Mouse (Mus musculus) intestine, embryonic 14.5 days (tissue): Measurements from ENCODE around the gene Arcn1. TPM values are rescaled to one million over a fixed set of nuclear protein-coding genes. Genes with fewer than 3 reads are reported as not detected.
"Not testable (repeated sequence)": the region's sequence is repeated elsewhere in the genome, so short reads cannot be mapped to it uniquely, and the experiment has no call there.

Experiments used
- ATAC-seq: fragments of 200-750 bp; cut with Nextera tagmentation; replicated peaks from 2 replicates; pipeline ENCODE4 v1.8.0; 2017; ENCODE audit warnings: low read depth, moderate number of reproducible peaks, moderate TSS enrichment, moderate library complexity; ENCODE audit not compliant: low FRiP score, low TSS enrichment
- DNase-seq: peaks from one replicate; pipeline ENCODE4 v3.0.0-alpha.2; 2018; ENCODE audit warnings: low spot score
- H3K27ac ChIP-seq: fragments of 300-500 bp; sonication (generic); 2 replicates; pipeline ENCODE4 v1.5.1; 2014; ENCODE audit warnings: low read depth, mild to moderate bottlenecking, control low read depth
- H3K27me3 ChIP-seq: fragments of 300-500 bp; sonication (generic); replicated peaks from 2 replicates; pipeline ENCODE4 v1.6.1; 2014; ENCODE audit warnings: low read length, control low read depth; ENCODE audit not compliant: control insufficient read depth, insufficient read depth
- H3K36me3 ChIP-seq: fragments of 300-500 bp; sonication (generic); 2 replicates; pipeline ENCODE4 v1.6.1; 2014; ENCODE audit warnings: low read length, control low read depth; ENCODE audit not compliant: control insufficient read depth, insufficient read depth
- H3K4me1 ChIP-seq: fragments of 300-500 bp; sonication (generic); replicated peaks from 2 replicates; pipeline ENCODE4 v1.6.1; 2014; ENCODE audit warnings: low read length, control low read depth, mixed read lengths; ENCODE audit not compliant: control insufficient read depth, insufficient read depth
- H3K4me2 ChIP-seq: fragments of 300-500 bp; sonication (generic); 2 replicates; pipeline ENCODE4 v1.6.1; 2014; ENCODE audit warnings: low read length
- H3K4me3 ChIP-seq: fragments of 300-500 bp; sonication (generic); 2 replicates; pipeline ENCODE4 v1.5.1; 2014; ENCODE audit warnings: low read depth, low read length, control low read depth, mixed read lengths
- H3K9ac ChIP-seq: fragments of 300-500 bp; sonication (generic); 2 replicates; pipeline ENCODE4 v1.6.1; 2014; ENCODE audit warnings: mild to moderate bottlenecking, low read length
- H3K9me3 ChIP-seq: fragments of 300-500 bp; sonication (generic); 2 replicates; pipeline ENCODE4 v1.6.1; 2016; ENCODE audit warnings: low read length, control low read depth; ENCODE audit not compliant: control insufficient read depth
- WGBS: fragments of 180-500 bp; shearing (Covaris S2); extraction: QIAGEN DNeasy Blood & Tissue Kit; methylation state at CpG from one replicate; pipeline ENCODE4 v1.1.7; 2014; 5-methylcytosine and 5-hydroxymethylcytosine counted together
- polyA plus RNA-seq: library from polyadenylated mRNA; unstranded; fragments of >200 nt; fragmentation: Nextera tagmentation; extraction: Ambion mirVana; gene quantifications from 2 replicates; pipeline ENCODE4 v1.2.1, GENCODE M21; 2014

Gene Arcn1
- polyA plus RNA-seq, 1 experiment from 2014 or later = 188 TPM

GRCm38 (mm10) chr9:44768029-44768394 lies 367 bp upstream of the Arcn1 start:
- peak overlapping the region; percentile 18 for H3K4me2 ChIP-seq
- H3K9ac ChIP-seq, H3K27me3 ChIP-seq, H3K9me3 ChIP-seq, ATAC-seq, H3K36me3 ChIP-seq, H3K27ac ChIP-seq, DNase-seq: not testable (repeated sequence)
- H3K4me1 ChIP-seq = peaks cover 25% of the 10 kb centered on the region
- H3K4me3 ChIP-seq = peak overlapping the region; percentile 82
- WGBS = 42% methylated on average over 7 of the region's 9 CpGs

- DNase-seq (no peak), ATAC-seq (no peak)
- WGBS = 75% methylated on average over 2 of the region's 2 CpGs
- Histone ChIP-seq H3K9me3 (no peaks in the 10 kb centered on the region), H3K27me3 (no peaks in the 10 kb centered on the region), H3K4me1 (peaks cover 18% of the 10 kb centered on the region), H3K36me3 (peaks cover 47% of the 10 kb centered on the region), H3K4me3 (no peak overlapping the region), H3K4me2 (no peak overlapping the region), H3K9ac (no peak overlapping the region), H3K27ac (no peak overlapping the region)
These were observed 6.8 kb downstream of the Arcn1 start for GRCm38 (mm10) chr9:44760873-44761272.

- no peak overlapping the region for H3K9ac ChIP-seq
- DNase-seq (no peak), ATAC-seq (no peak)
- no peaks in the 10 kb centered on the region for H3K9me3 ChIP-seq
- no peak overlapping the region for H3K4me2 ChIP-seq
- no peaks in the 10 kb centered on the region for H3K4me1 ChIP-seq
- H3K36me3 ChIP-seq = peaks cover 95% of the 10 kb centered on the region
- no peak overlapping the region for H3K4me3 ChIP-seq
- H3K27ac ChIP-seq = no peak overlapping the region
- H3K27me3 ChIP-seq = no peaks in the 10 kb centered on the region
- 96% methylated on average over 7 of the region's 7 CpGs for WGBS
These were observed 19.2 kb downstream of the Arcn1 start for GRCm38 (mm10) chr9:44748473-44748872.

- no peak for DNase-seq
- no peak for ATAC-seq
- H3K27me3 ChIP-seq = no peaks in the 10 kb centered on the region
- no peaks in the 10 kb centered on the region for H3K9me3 ChIP-seq
- H3K9ac ChIP-seq = no peak overlapping the region
- no peak overlapping the region for H3K4me2 ChIP-seq
- no peak overlapping the region for H3K4me3 ChIP-seq
- H3K4me1 ChIP-seq = no peaks in the 10 kb centered on the region
- 94% methylated on average over 3 of the region's 3 CpGs for WGBS
- peaks cover 94% of the 10 kb centered on the region for H3K36me3 ChIP-seq
- no peak overlapping the region for H3K27ac ChIP-seq
These were observed 20.3 kb downstream of the Arcn1 start for GRCm38 (mm10) chr9:44747341-44747740.

- no peak for DNase-seq
- Histone ChIP-seq H3K4me1 (no peaks in the 10 kb centered on the region), H3K9me3 (no peaks in the 10 kb centered on the region), H3K9ac (no peak overlapping the region), H3K4me2 (no peak overlapping the region), H3K36me3 (peaks cover 89% of the 10 kb centered on the region), H3K27me3 (no peaks in the 10 kb centered on the region), H3K4me3 (no peak overlapping the region), H3K27ac (no peak overlapping the region)
- no peak for ATAC-seq
- 89% methylated on average over 3 of the region's 3 CpGs for WGBS
These were observed 21.0 kb downstream of the Arcn1 start for GRCm38 (mm10) chr9:44746666-44747065.

- H3K4me2 ChIP-seq = no peak overlapping the region
These were observed 22.3 kb downstream of the Arcn1 start for GRCm38 (mm10) chr9:44745371-44745770.

GRCm38 (mm10) chr9:44740663-44741192 lies 26.9 kb downstream of the Arcn1 start:
- no peak overlapping the region for H3K4me3 ChIP-seq
- no peak overlapping the region for H3K9ac ChIP-seq
- 63% methylated on average over 1 of the region's 1 CpGs for WGBS
- H3K9me3 ChIP-seq = no peaks in the 10 kb centered on the region
- H3K4me1 ChIP-seq = 0 out of 2 replicates have a peak, but pooled peaks cover 4% of the 10 kb centered on the region
- H3K36me3 ChIP-seq = peaks cover 35% of the 10 kb centered on the region
- H3K4me2 ChIP-seq = no peak overlapping the region
- no peaks in the 10 kb centered on the region for H3K27me3 ChIP-seq
- no peak overlapping the region for H3K27ac ChIP-seq
- DNase-seq (no peak), ATAC-seq (no peak)

More at GRCm38 (mm10) chr9:44745371-44745770, 22.3 kb downstream of the Arcn1 start:
- no peak overlapping the region for H3K9ac ChIP-seq
- no peaks in the 10 kb centered on the region for H3K27me3 ChIP-seq
- H3K9me3 ChIP-seq = no peaks in the 10 kb centered on the region
- DNase-seq = no peak
- no peaks in the 10 kb centered on the region for H3K4me1 ChIP-seq
- H3K36me3 ChIP-seq = peaks cover 77% of the 10 kb centered on the region
- no peak overlapping the region for H3K4me3 ChIP-seq
- 97% methylated on average over 7 of the region's 7 CpGs for WGBS
- no peak for ATAC-seq
- H3K27ac ChIP-seq = no peak overlapping the region

- no peak for ATAC-seq
- H3K9ac ChIP-seq = no peak overlapping the region
- no peak overlapping the region for H3K4me2 ChIP-seq
- peaks cover 14% of the 10 kb centered on the region for H3K4me1 ChIP-seq
- H3K36me3 ChIP-seq = 0 out of 2 replicates have a peak, but pooled peaks cover 3% of the 10 kb centered on the region
- no peak for DNase-seq
- H3K27me3 ChIP-seq = peaks cover 6% of the 10 kb centered on the region; the same call in 1 of the 2 replicates
- H3K9me3 ChIP-seq = no peaks in the 10 kb centered on the region
- 29% methylated on average over 8 of the region's 8 CpGs for WGBS
- no peak overlapping the region for H3K4me3 ChIP-seq
- H3K27ac ChIP-seq = peak overlapping the region; percentile 64
These were observed 30.2 kb downstream of the Arcn1 start for GRCm38 (mm10) chr9:44737240-44737949.

GRCm38 (mm10) chr9:44736301-44736700 lies 31.3 kb downstream of the Arcn1 start:
- Histone ChIP-seq H3K27ac (no peak overlapping the region), H3K4me1 (peaks cover 14% of the 10 kb centered on the region), H3K36me3 (no peaks in the 10 kb centered on the region), H3K4me2 (no peak overlapping the region), H3K27me3 (peaks cover 6% of the 10 kb centered on the region; the same call in 1 of the 2 replicates), H3K4me3 (no peak overlapping the region), H3K9me3 (no peaks in the 10 kb centered on the region), H3K9ac (no peak overlapping the region)
- no peak for ATAC-seq
- no peak for DNase-seq
- WGBS = 69% methylated on average over 2 of the region's 2 CpGs
